Mouse (Mus musculus) stomach, postnatal 0 days (tissue): Measurements from ENCODE around the gene Sepsecs. TPM values are rescaled to one million over a fixed set of nuclear protein-coding genes. Genes with fewer than 3 reads are reported as not detected.

Source experiments
- ATAC-seq: fragments of 200-750 bp; cut with Nextera tagmentation; 2 replicates; pipeline ENCODE4 v1.8.0; 2017; ENCODE audit not compliant: low FRiP score, low TSS enrichment
- DNase-seq: peaks from one replicate; pipeline ENCODE4 v3.0.0-alpha.2; 2016; ENCODE audit warnings: low spot score
- H3K27ac ChIP-seq: fragments of 300-500 bp; sonication (generic); replicated peaks from 2 replicates; pipeline ENCODE4 v1.5.1; 2014; ENCODE audit warnings: mild to moderate bottlenecking, control low read depth
- H3K27me3 ChIP-seq: fragments of 300-500 bp; sonication (generic); 2 replicates; pipeline ENCODE4 v1.6.1; 2014; ENCODE audit warnings: low read length; ENCODE audit not compliant: control insufficient read depth, insufficient read depth
- H3K36me3 ChIP-seq: fragments of 300-500 bp; sonication (generic); 2 replicates; pipeline ENCODE4 v1.6.1; 2014; ENCODE audit warnings: low read length, mixed read lengths; ENCODE audit not compliant: control insufficient read depth, insufficient read depth
- H3K4me1 ChIP-seq: fragments of 300-500 bp; sonication (generic); replicated peaks from 2 replicates; pipeline ENCODE4 v1.6.1; 2014; ENCODE audit warnings: antibody characterized with exemption; ENCODE audit not compliant: control insufficient read depth, insufficient read depth
- H3K4me2 ChIP-seq: fragments of 300-500 bp; sonication (generic); replicated peaks from 2 replicates; pipeline ENCODE4 v1.6.1; 2014; ENCODE audit warnings: low read depth, mild to moderate bottlenecking, control low read depth, moderate library complexity
- H3K4me3 ChIP-seq: fragments of 300-500 bp; sonication (generic); 2 replicates; pipeline ENCODE4 v1.5.1; 2014; ENCODE audit warnings: low read depth, low read length, control low read depth
- H3K9ac ChIP-seq: fragments of 300-500 bp; sonication (generic); 2 replicates; pipeline ENCODE4 v1.6.1; 2014; ENCODE audit warnings: mild to moderate bottlenecking, low read length, control low read depth, mixed read lengths
- H3K9me3 ChIP-seq: fragments of 300-500 bp; sonication (generic); 2 replicates; pipeline ENCODE4 v1.6.1; 2016; ENCODE audit warnings: low read length; ENCODE audit not compliant: control insufficient read depth
- CTCF ChIP-seq: IDR thresholded peaks from 2 replicates; pipeline ENCODE4 v1.5.1; 2016; ENCODE audit warnings: antibody characterized with exemption, low read depth, mild to moderate bottlenecking, moderate library complexity
- EP300 ChIP-seq: optimal IDR thresholded peaks from 2 replicates; pipeline ENCODE3; 2016; ENCODE audit warnings: antibody characterized with exemption
- WGBS: fragments of 180-500 bp; shearing (Covaris S2); extraction: QIAGEN DNeasy Blood & Tissue Kit; methylation state at CpG from one replicate; pipeline ENCODE4 v1.1.7; 2014; 5-methylcytosine and 5-hydroxymethylcytosine counted together
- polyA plus RNA-seq: library from polyadenylated mRNA; unstranded; fragments of >200 nt; fragmentation: Nextera tagmentation; extraction: Ambion mirVana; gene quantifications from 2 replicates; pipeline ENCODE4 v1.2.1, GENCODE M21; 2015

Gene Sepsecs
- polyA plus RNA-seq, 1 experiment from 2014 or later, result 6.1 TPM

DNA sequence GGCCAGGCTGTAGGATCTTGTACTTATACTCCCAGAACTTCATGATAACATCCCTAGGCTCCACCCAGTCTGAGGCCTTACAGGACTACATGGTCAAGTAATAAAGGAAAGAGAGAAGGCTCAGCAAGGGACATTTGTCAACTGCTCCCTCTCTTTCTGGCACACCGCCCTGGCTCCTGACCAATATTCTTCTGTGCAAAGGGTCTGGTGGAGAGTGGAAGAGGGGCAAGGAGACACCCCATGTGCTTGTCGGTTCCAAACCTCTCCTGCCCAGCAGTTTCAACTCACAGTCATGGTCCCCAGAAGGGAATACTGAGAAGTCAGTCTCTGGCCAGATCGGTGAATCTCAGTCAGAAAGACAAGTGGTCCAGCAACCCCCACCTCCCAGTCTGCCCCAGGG lies 40.7 kb downstream of the Sepsecs start:
- H3K27me3 ChIP-seq, result no peaks in the 10 kb centered on the region
- ATAC-seq, result no peak
- no peak overlapping the region for H3K4me2 ChIP-seq
- no peak overlapping the region for H3K4me3 ChIP-seq
- no peaks in the 10 kb centered on the region for H3K9me3 ChIP-seq
- TF ChIP-seq EP300 (no peak), CTCF (no peak)
- no peak overlapping the region for H3K9ac ChIP-seq
- 58% methylated on average over 3 of the region's 3 CpGs for WGBS
- no peaks in the 10 kb centered on the region for H3K36me3 ChIP-seq
- no peak for DNase-seq
- no peak overlapping the region for H3K27ac ChIP-seq
- no peaks in the 10 kb centered on the region; the same call in 1 of the 2 replicates for H3K4me1 ChIP-seq

DNA sequence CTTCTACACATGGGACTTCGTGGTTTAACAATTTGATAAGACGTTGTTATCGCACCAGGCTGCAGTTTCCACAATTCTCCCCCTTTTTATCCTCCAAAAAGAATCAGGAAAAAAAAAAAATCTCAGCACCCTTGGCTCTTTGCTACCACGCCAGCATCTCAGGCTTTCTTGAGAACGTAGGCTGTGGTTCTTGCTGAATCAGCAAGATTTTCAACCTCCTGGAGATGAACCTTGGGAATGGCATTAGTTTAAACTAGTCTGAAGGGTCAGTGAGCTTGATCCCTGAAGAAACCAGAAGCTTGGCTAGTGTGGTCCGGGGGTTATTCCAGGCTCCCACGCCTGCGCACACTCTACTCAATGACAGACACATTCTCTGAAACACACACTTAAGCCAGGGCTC lies 41.8 kb downstream of the Sepsecs start:
- Histone ChIP-seq H3K9ac (no peak overlapping the region), H3K27me3 (no peaks in the 10 kb centered on the region), H3K4me1 (no peaks in the 10 kb centered on the region; the same call in 1 of the 2 replicates), H3K4me2 (no peak overlapping the region), H3K9me3 (no peaks in the 10 kb centered on the region), H3K36me3 (no peaks in the 10 kb centered on the region), H3K27ac (no peak overlapping the region), H3K4me3 (no peak overlapping the region)
- 85% methylated on average over 8 of the region's 8 CpGs for WGBS
- no peak for DNase-seq
- no peak for ATAC-seq
- TF ChIP-seq EP300 (no peak), CTCF (no peak)

DNA sequence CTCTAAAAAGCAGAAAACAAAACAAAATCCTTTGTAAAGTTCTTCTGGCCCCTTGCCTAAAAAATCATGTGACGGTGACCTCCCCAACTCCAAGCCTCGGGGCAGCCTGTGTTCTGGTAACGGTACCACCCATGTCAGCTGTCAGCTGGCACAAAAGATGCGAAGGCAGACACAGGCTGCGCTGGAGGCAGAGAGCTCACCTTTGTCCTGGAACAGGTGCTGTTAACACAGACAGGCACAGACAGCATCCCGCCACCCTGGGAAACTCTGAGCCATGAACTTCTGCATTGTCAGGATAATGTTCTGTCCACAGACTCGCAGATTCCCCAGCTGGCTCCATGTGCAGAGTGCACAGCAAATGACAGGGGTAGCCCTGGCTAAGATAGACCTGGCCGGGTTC lies 43.4 kb downstream of the Sepsecs start:
- H3K27me3 ChIP-seq, result no peaks in the 10 kb centered on the region
- peak overlapping the region; percentile 58 for H3K27ac ChIP-seq
- H3K4me1 ChIP-seq, result no peaks in the 10 kb centered on the region; the same call in 1 of the 2 replicates
- H3K9ac ChIP-seq, result peak overlapping the region; percentile 47; the same call in 1 of the 2 replicates
- 0 out of 2 replicates have a peak overlapping the region, but pooled peaks have one; percentile 27 for H3K4me2 ChIP-seq
- H3K9me3 ChIP-seq, result no peaks in the 10 kb centered on the region
- TF ChIP-seq CTCF, result no peak
- TF ChIP-seq EP300, result no peak
- H3K4me3 ChIP-seq, result no peak overlapping the region
- DNase-seq (no peak), ATAC-seq (no peak)
- H3K36me3 ChIP-seq, result no peaks in the 10 kb centered on the region
- 33% methylated on average over 8 of the region's 8 CpGs for WGBS

DNA sequence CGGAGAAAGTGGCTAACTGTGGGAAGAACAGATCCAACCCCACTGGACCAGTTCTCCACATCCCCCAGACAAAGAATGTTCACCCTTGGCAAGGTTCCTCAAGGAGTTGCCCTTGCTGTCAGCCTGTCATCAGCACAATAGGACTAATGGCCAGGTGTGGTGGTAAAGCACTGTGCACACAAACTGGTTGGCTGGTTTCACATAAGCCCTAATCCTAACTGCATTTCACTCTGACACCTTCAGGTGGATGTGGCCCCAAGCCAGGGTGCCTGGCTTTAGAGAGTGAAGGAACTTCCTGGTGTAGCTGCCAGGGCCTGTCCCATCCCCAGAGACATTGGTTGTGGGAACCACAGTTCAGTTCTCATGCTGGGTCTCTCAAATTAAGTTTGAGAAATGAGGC lies 44.6 kb downstream of the Sepsecs start:
- TF ChIP-seq CTCF, result peak; percentile 33
- peak; percentile 65 for TF ChIP-seq EP300
- peak; percentile 87 for ATAC-seq
- H3K27ac ChIP-seq, result no peak overlapping the region
- no peaks in the 10 kb centered on the region for H3K9me3 ChIP-seq
- H3K27me3 ChIP-seq, result no peaks in the 10 kb centered on the region
- H3K36me3 ChIP-seq, result no peaks in the 10 kb centered on the region
- H3K9ac ChIP-seq, result no peak overlapping the region
- no peak overlapping the region for H3K4me3 ChIP-seq
- peak; percentile 59 for DNase-seq
- no peak overlapping the region for H3K4me2 ChIP-seq
- 60% methylated on average over 1 of the region's 1 CpGs for WGBS
- H3K4me1 ChIP-seq, result no peaks in the 10 kb centered on the region; the same call in 1 of the 2 replicates

DNA sequence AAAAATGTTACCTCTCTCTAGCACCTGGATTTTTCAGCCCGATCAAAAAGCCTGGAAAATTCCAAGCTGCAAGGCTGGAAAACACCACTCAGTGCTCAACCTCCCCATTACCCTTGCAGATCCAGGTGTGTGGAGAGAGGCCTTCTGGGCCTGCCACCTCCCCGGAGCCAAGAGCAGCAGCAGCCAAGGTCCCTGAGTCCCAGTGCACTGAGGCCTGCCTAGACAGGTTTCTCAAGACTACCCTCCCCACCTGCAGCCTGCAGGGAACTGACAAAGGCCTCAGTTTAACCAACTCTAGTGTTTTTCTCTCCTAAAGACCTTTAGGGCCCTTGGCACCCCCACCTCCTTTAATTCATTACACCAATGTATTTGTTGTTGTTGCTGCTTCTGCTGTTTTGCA lies 46.4 kb downstream of the Sepsecs start:
- H3K4me3 ChIP-seq, result no peak overlapping the region

DNA sequence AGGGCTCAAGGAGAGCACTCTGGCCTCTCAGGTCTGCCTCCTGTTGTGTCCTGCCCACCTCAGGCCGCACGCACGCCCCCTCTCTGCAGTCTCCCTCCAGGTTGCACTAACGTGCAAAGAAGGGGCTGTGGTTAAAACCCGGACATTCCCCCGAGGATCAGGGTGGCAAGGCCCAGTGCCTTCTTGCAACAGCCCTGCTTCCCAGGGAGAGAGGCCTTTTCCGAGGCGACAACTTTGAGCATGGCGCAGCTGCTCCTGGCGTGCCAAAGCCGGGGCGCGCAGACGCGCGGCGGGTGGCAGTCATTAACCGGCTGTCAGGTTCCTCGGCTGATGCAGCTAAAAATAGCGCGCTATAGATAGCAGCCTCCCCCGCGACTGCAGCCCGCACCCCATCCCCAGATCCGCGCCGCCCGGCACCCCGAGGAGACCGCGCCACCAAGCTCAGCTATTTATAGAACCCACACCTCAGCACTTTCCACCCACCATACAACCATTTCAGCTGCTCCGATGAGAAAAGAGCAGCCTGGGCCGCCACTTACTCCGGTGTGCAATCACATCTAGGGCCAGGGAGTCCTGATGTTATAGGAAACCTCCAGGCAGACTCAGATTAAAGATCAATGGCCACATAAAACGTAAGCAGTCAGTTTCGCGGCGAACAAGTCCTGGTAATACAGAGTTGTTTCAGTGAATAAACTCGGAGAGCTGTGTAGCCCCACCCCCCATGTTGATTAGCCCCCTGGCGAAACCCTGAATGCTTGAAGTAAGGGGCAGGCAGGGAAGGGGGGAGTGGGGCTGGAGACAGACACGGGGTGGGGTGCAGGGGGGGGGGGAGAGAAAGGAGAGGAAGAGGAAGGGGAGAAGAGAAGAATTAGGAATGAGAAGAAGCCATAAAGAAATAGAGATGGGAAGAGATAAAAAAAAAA lies 50.9 kb downstream of the Sepsecs start:
- no peaks in the 10 kb centered on the region for H3K27me3 ChIP-seq
- DNase-seq (peak; percentile 34), ATAC-seq (no peak)
- no peaks in the 10 kb centered on the region for H3K9me3 ChIP-seq
- H3K4me2 ChIP-seq, result peak overlapping the region; percentile 65
- peak overlapping the region; percentile 59 for H3K9ac ChIP-seq
- H3K4me1 ChIP-seq, result peaks cover 7% of the 10 kb centered on the region; the same call in 1 of the 2 replicates
- no peaks in the 10 kb centered on the region for H3K36me3 ChIP-seq
- 2% methylated on average over 41 of the region's 41 CpGs for WGBS
- TF ChIP-seq EP300 (no peak), CTCF (peak; percentile 29)
- peak overlapping the region; percentile 67 for H3K27ac ChIP-seq
- peak overlapping the region; percentile 34 for H3K4me3 ChIP-seq

More for the DNA sequence above, 46.4 kb downstream of the Sepsecs start:
- DNase-seq (no peak), ATAC-seq (no peak)
- TF ChIP-seq EP300 (no peak), CTCF (no peak)
- WGBS, result 41% methylated on average over 2 of the region's 2 CpGs
- Histone ChIP-seq H3K9me3 (no peaks in the 10 kb centered on the region), H3K27ac (peak overlapping the region; percentile 24), H3K9ac (no peak overlapping the region), H3K27me3 (no peaks in the 10 kb centered on the region), H3K36me3 (no peaks in the 10 kb centered on the region), H3K4me1 (peaks cover 2% of the 10 kb centered on the region; the same call in 1 of the 2 replicates), H3K4me2 (no peak overlapping the region)
